Mouse (Mus musculus): Measurements from ENCODE around the gene Gm21258. TPM values are rescaled to one million over a fixed set of nuclear protein-coding genes. Genes with fewer than 3 reads are reported as not detected.

Gm21258 gene
- not detected for total RNA-seq (2023)

GRCm38 (mm10) chrY:52779740-52780139, at the start of gene Gm21258:
Gene Gm21258, plus strand, starts transcription at chrY:52780040.

